Mouse (Mus musculus): ENCODE results near the gene Trmu. TPM values are rescaled to one million over a fixed set of nuclear protein-coding genes. Genes with fewer than 3 reads are reported as not detected.

Gene Trmu
- polyA plus RNA-seq, 1 experiment from 2014 or later = 14.4 TPM

GRCm38 (mm10) chr15:85867696-85868095 is 11.4 kb upstream of the Trmu start:
- Histone ChIP-seq H3K4me3 (ENCODE audit: low read depth, low read length) (no peak overlapping the region), H3K9ac (ENCODE audit: low read depth, low read length) (no peak overlapping the region), H3K9me3 (ENCODE audit: control insufficient read depth) (no peaks in the 10 kb centered on the region), H3K27ac (ENCODE audit: low read depth, low read length) (no peak overlapping the region), H3K4me2 (replicated peaks; ENCODE audit: low read depth) (no peak overlapping the region), H3K36me3 (ENCODE audit: control insufficient read depth, insufficient read depth) (peaks cover 79% of the 10 kb centered on the region), H3K27me3 (replicated peaks; ENCODE audit: control insufficient read depth, insufficient read depth, low read length) (no peaks in the 10 kb centered on the region), H3K4me1 (replicated peaks; ENCODE audit: control insufficient read depth, insufficient read depth, low read length) (no peaks in the 10 kb centered on the region)
- peak; percentile 97 for TF ChIP-seq CTCF (IDR thresholded peaks at IDR 0.05; ENCODE audit: low read depth)
- peak; percentile 53; the same call in 1 of the 2 replicates for ATAC-seq
- WGBS = 38% methylated on average over 6 of the region's 6 CpGs

- no peak for TF ChIP-seq CTCF (IDR thresholded peaks at IDR 0.05; ENCODE audit: low read depth)
- Histone ChIP-seq H3K4me2 (replicated peaks; ENCODE audit: low read depth) (no peak overlapping the region), H3K36me3 (ENCODE audit: control insufficient read depth, insufficient read depth) (peaks cover 37% of the 10 kb centered on the region), H3K27me3 (replicated peaks; ENCODE audit: control insufficient read depth, insufficient read depth, low read length) (no peaks in the 10 kb centered on the region), H3K4me1 (replicated peaks; ENCODE audit: control insufficient read depth, insufficient read depth, low read length) (peaks cover 6% of the 10 kb centered on the region; the same call in 1 of the 2 replicates), H3K27ac (ENCODE audit: low read depth, low read length) (no peak overlapping the region), H3K9ac (ENCODE audit: low read depth, low read length) (no peak overlapping the region), H3K4me3 (ENCODE audit: low read depth, low read length) (no peak overlapping the region), H3K9me3 (ENCODE audit: control insufficient read depth) (no peaks in the 10 kb centered on the region)
- ATAC-seq = no peak
- WGBS = 93% methylated on average over 7 of the region's 7 CpGs
Measured at GRCm38 (mm10) chr15:85877336-85877735, 1.8 kb upstream of the Trmu start.

GRCm38 (mm10) chr15:85879498-85879895 is 385 bp downstream of the Trmu start:
- Histone ChIP-seq H3K4me3 (ENCODE audit: low read depth, low read length) (peak overlapping the region; percentile 80), H3K4me1 (replicated peaks; ENCODE audit: control insufficient read depth, insufficient read depth, low read length) (peaks cover 6% of the 10 kb centered on the region; the same call in 1 of the 2 replicates), H3K27ac (ENCODE audit: low read depth, low read length) (peak overlapping the region; percentile 68), H3K9me3 (ENCODE audit: control insufficient read depth) (no peaks in the 10 kb centered on the region), H3K9ac (ENCODE audit: low read depth, low read length) (peak overlapping the region; percentile 80), H3K27me3 (replicated peaks; ENCODE audit: control insufficient read depth, insufficient read depth, low read length) (no peaks in the 10 kb centered on the region), H3K36me3 (ENCODE audit: control insufficient read depth, insufficient read depth) (peaks cover 40% of the 10 kb centered on the region), H3K4me2 (replicated peaks; ENCODE audit: low read depth) (peak overlapping the region; percentile 91)
- peak; percentile 46 for ATAC-seq
- under 1% methylated on average over 18 of the region's 18 CpGs for WGBS
- no peak for TF ChIP-seq CTCF (IDR thresholded peaks at IDR 0.05; ENCODE audit: low read depth)

GRCm38 (mm10) chr15:85885606-85886005 is 6.5 kb downstream of the Trmu start:
- TF ChIP-seq CTCF (IDR thresholded peaks at IDR 0.05; ENCODE audit: low read depth) = no peak
- no peak overlapping the region; the same call in 1 of the 2 replicates for H3K27ac ChIP-seq (ENCODE audit: low read depth, low read length)
- ATAC-seq = peak; percentile 41; the same call in 1 of the 2 replicates
- H3K4me3 ChIP-seq (ENCODE audit: low read depth, low read length) = no peak overlapping the region
- no peaks in the 10 kb centered on the region for H3K27me3 ChIP-seq (replicated peaks; ENCODE audit: control insufficient read depth, insufficient read depth, low read length)
- H3K4me1 ChIP-seq (replicated peaks; ENCODE audit: control insufficient read depth, insufficient read depth, low read length) = no peaks in the 10 kb centered on the region
- WGBS = 72% methylated on average over 5 of the region's 5 CpGs
- no peak overlapping the region for H3K9ac ChIP-seq (ENCODE audit: low read depth, low read length)
- H3K4me2 ChIP-seq (replicated peaks; ENCODE audit: low read depth) = no peak overlapping the region
- H3K36me3 ChIP-seq (ENCODE audit: control insufficient read depth, insufficient read depth) = peaks cover 57% of the 10 kb centered on the region
- no peaks in the 10 kb centered on the region for H3K9me3 ChIP-seq (ENCODE audit: control insufficient read depth)

GRCm38 (mm10) chr15:85889235-85889634 is 10.1 kb downstream of the Trmu start:
- Histone ChIP-seq H3K9me3 (ENCODE audit: control insufficient read depth) (no peaks in the 10 kb centered on the region), H3K36me3 (ENCODE audit: control insufficient read depth, insufficient read depth) (peaks cover 71% of the 10 kb centered on the region), H3K27me3 (replicated peaks; ENCODE audit: control insufficient read depth, insufficient read depth, low read length) (no peaks in the 10 kb centered on the region), H3K4me1 (replicated peaks; ENCODE audit: control insufficient read depth, insufficient read depth, low read length) (no peaks in the 10 kb centered on the region), H3K4me3 (ENCODE audit: low read depth, low read length) (no peak overlapping the region), H3K9ac (ENCODE audit: low read depth, low read length) (no peak overlapping the region), H3K27ac (ENCODE audit: low read depth, low read length) (no peak overlapping the region), H3K4me2 (replicated peaks; ENCODE audit: low read depth) (no peak overlapping the region)
- WGBS = 87% methylated on average over 4 of the region's 4 CpGs
- ATAC-seq = no peak
- TF ChIP-seq CTCF (IDR thresholded peaks at IDR 0.05; ENCODE audit: low read depth) = no peak

- TF ChIP-seq CTCF (IDR thresholded peaks at IDR 0.05; ENCODE audit: low read depth) = no peak
- Histone ChIP-seq H3K9me3 (ENCODE audit: control insufficient read depth) (no peaks in the 10 kb centered on the region), H3K27ac (ENCODE audit: low read depth, low read length) (no peak overlapping the region), H3K36me3 (ENCODE audit: control insufficient read depth, insufficient read depth) (peaks cover 61% of the 10 kb centered on the region), H3K4me2 (replicated peaks; ENCODE audit: low read depth) (no peak overlapping the region), H3K27me3 (replicated peaks; ENCODE audit: control insufficient read depth, insufficient read depth, low read length) (no peaks in the 10 kb centered on the region), H3K4me3 (ENCODE audit: low read depth, low read length) (no peak overlapping the region), H3K9ac (ENCODE audit: low read depth, low read length) (no peak overlapping the region), H3K4me1 (replicated peaks; ENCODE audit: control insufficient read depth, insufficient read depth, low read length) (no peaks in the 10 kb centered on the region)
- ATAC-seq = no peak
- 89% methylated on average over 10 of the region's 10 CpGs for WGBS
Measured at GRCm38 (mm10) chr15:85891971-85892370, 12.9 kb downstream of the Trmu start.

Data from intestine, postnatal 0 days (tissue).